Mouse (Mus musculus): ENCODE results near the gene Lgr6. TPM values are rescaled to one million over a fixed set of nuclear protein-coding genes. Genes with fewer than 3 reads are reported as not detected.

Lgr6 gene
- polyA plus RNA-seq, 1 experiment = not detected

- TF ChIP-seq POLR2A (IDR thresholded peaks at IDR 0.05; ENCODE audit: insufficient read depth, low read depth, low read length) (no peak), CTCF (IDR thresholded peaks at IDR 0.05; ENCODE audit: insufficient read depth, low read depth, low read length) (no peak)
- 58% methylated on average over 6 of the region's 6 CpGs for WGBS
- H3K27ac ChIP-seq (ENCODE audit: insufficient read depth, low read depth, low read length) = no peak overlapping the region
- no peak overlapping the region for H3K4me3 ChIP-seq (ENCODE audit: insufficient read depth, low read depth, low read length)
- H3K4me1 ChIP-seq (ENCODE audit: control insufficient read depth, insufficient read depth, low read length) = peaks cover 59% of the 10 kb centered on the region
These were observed 26.0 kb upstream of the Lgr6 start for GRCm38 (mm10) chr1:135131034-135131433.

GRCm38 (mm10) chr1:135130376-135131018 lies 25.4 kb upstream of the Lgr6 start:
- no peak overlapping the region for H3K4me3 ChIP-seq (ENCODE audit: insufficient read depth, low read depth, low read length)
- H3K4me1 ChIP-seq (ENCODE audit: control insufficient read depth, insufficient read depth, low read length) = peaks cover 63% of the 10 kb centered on the region
- H3K27ac ChIP-seq (ENCODE audit: insufficient read depth, low read depth, low read length) = no peak overlapping the region
- TF ChIP-seq POLR2A (IDR thresholded peaks at IDR 0.05; ENCODE audit: insufficient read depth, low read depth, low read length) = no peak
- TF ChIP-seq CTCF (IDR thresholded peaks at IDR 0.05; ENCODE audit: insufficient read depth, low read depth, low read length) = no peak
- WGBS = 65% methylated on average over 2 of the region's 2 CpGs

GRCm38 (mm10) chr1:135129543-135130183 lies 24.6 kb upstream of the Lgr6 start:
- TF ChIP-seq CTCF (IDR thresholded peaks at IDR 0.05; ENCODE audit: insufficient read depth, low read depth, low read length) (no peak), POLR2A (IDR thresholded peaks at IDR 0.05; ENCODE audit: insufficient read depth, low read depth, low read length) (no peak)
- Histone ChIP-seq H3K4me1 (ENCODE audit: control insufficient read depth, insufficient read depth, low read length) (peaks cover 63% of the 10 kb centered on the region), H3K4me3 (ENCODE audit: insufficient read depth, low read depth, low read length) (no peak overlapping the region), H3K27ac (ENCODE audit: insufficient read depth, low read depth, low read length) (no peak overlapping the region)
- 82% methylated on average over 9 of the region's 9 CpGs for WGBS

GRCm38 (mm10) chr1:135128986-135129385 lies 23.9 kb upstream of the Lgr6 start:
- WGBS = 37% methylated on average over 9 of the region's 9 CpGs
- no peak overlapping the region for H3K4me3 ChIP-seq (ENCODE audit: insufficient read depth, low read depth, low read length)
- H3K4me1 ChIP-seq (ENCODE audit: control insufficient read depth, insufficient read depth, low read length) = peaks cover 63% of the 10 kb centered on the region
- H3K27ac ChIP-seq (ENCODE audit: insufficient read depth, low read depth, low read length) = no peak overlapping the region
- TF ChIP-seq POLR2A (IDR thresholded peaks at IDR 0.05; ENCODE audit: insufficient read depth, low read depth, low read length) (no peak), CTCF (IDR thresholded peaks at IDR 0.05; ENCODE audit: insufficient read depth, low read depth, low read length) (no peak)

- H3K4me1 ChIP-seq (ENCODE audit: control insufficient read depth, insufficient read depth, low read length) = peaks cover 60% of the 10 kb centered on the region
- no peak overlapping the region for H3K4me3 ChIP-seq (ENCODE audit: insufficient read depth, low read depth, low read length)
- 58% methylated on average over 6 of the region's 6 CpGs for WGBS
- no peak overlapping the region for H3K27ac ChIP-seq (ENCODE audit: insufficient read depth, low read depth, low read length)
- TF ChIP-seq POLR2A (IDR thresholded peaks at IDR 0.05; ENCODE audit: insufficient read depth, low read depth, low read length) (no peak), CTCF (IDR thresholded peaks at IDR 0.05; ENCODE audit: insufficient read depth, low read depth, low read length) (no peak)
These were observed 22.9 kb upstream of the Lgr6 start for GRCm38 (mm10) chr1:135128011-135128441.

- no peak for TF ChIP-seq POLR2A (IDR thresholded peaks at IDR 0.05; ENCODE audit: insufficient read depth, low read depth, low read length)
- TF ChIP-seq CTCF (IDR thresholded peaks at IDR 0.05; ENCODE audit: insufficient read depth, low read depth, low read length) = no peak
- WGBS = 39% methylated on average over 4 of the region's 4 CpGs
These were observed 21.5 kb upstream of the Lgr6 start for GRCm38 (mm10) chr1:135126443-135127027.

GRCm38 (mm10) chr1:135125990-135126389 lies 20.9 kb upstream of the Lgr6 start:
- whole genome bisulfite sequencing = 52% methylated on average over 8 of the region's 8 CpGs
- H3K4me3 ChIP-seq (ENCODE audit: insufficient read depth, low read depth, low read length) = no peak overlapping the region
- no peak for TF ChIP-seq CTCF (IDR thresholded peaks at IDR 0.05; ENCODE audit: insufficient read depth, low read depth, low read length)
- TF ChIP-seq POLR2A (IDR thresholded peaks at IDR 0.05; ENCODE audit: insufficient read depth, low read depth, low read length) = no peak
- no peak overlapping the region for H3K27ac ChIP-seq (ENCODE audit: insufficient read depth, low read depth, low read length)
- peaks cover 43% of the 10 kb centered on the region for H3K4me1 ChIP-seq (ENCODE audit: control insufficient read depth, insufficient read depth, low read length)

More at GRCm38 (mm10) chr1:135126443-135127027, 21.5 kb upstream of the Lgr6 start:
- Histone ChIP-seq H3K4me3 (ENCODE audit: insufficient read depth, low read depth, low read length) (no peak overlapping the region), H3K27ac (ENCODE audit: insufficient read depth, low read depth, low read length) (0 out of 2 replicates have a peak overlapping the region, but pooled peaks have one; percentile 12), H3K4me1 (ENCODE audit: control insufficient read depth, insufficient read depth, low read length) (peaks cover 48% of the 10 kb centered on the region)

- WGBS = 92% methylated on average over 8 of the region's 8 CpGs
- H3K4me1 ChIP-seq (ENCODE audit: control insufficient read depth, insufficient read depth, low read length) = peaks cover 37% of the 10 kb centered on the region
- TF ChIP-seq CTCF (IDR thresholded peaks at IDR 0.05; ENCODE audit: insufficient read depth, low read depth, low read length) = no peak
- TF ChIP-seq POLR2A (IDR thresholded peaks at IDR 0.05; ENCODE audit: insufficient read depth, low read depth, low read length) = no peak
- H3K4me3 ChIP-seq (ENCODE audit: insufficient read depth, low read depth, low read length) = no peak overlapping the region
- no peak overlapping the region for H3K27ac ChIP-seq (ENCODE audit: insufficient read depth, low read depth, low read length)
These were observed 19.7 kb upstream of the Lgr6 start for GRCm38 (mm10) chr1:135124573-135125363.
